Mouse (Mus musculus) kidney, postnatal 0 days (tissue): ENCODE measurements around the gene Cst11. TPM values are rescaled to one million over a fixed set of nuclear protein-coding genes. Genes with fewer than 3 reads are reported as not detected.

Source experiments
- ATAC-seq: fragments of 200-750 bp; cut with Nextera tagmentation; replicated peaks from 2 replicates; pipeline ENCODE4 v1.8.0; 2017; ENCODE audit warnings: low read depth, moderate number of reproducible peaks, moderate TSS enrichment, moderate library complexity; ENCODE audit not compliant: low FRiP score
- DNase-seq: peaks from one replicate; pipeline ENCODE4 v3.0.0-alpha.2; 2016; ENCODE audit warnings: low spot score
- H3K27ac ChIP-seq: fragments of 300-500 bp; sonication (generic); 2 replicates; pipeline ENCODE4 v1.5.1; 2014; ENCODE audit warnings: mild to moderate bottlenecking
- H3K27me3 ChIP-seq: fragments of 300-500 bp; sonication (generic); 2 replicates; pipeline ENCODE4 v1.6.1; 2014; ENCODE audit warnings: low read length, mixed read lengths; ENCODE audit not compliant: insufficient read depth
- H3K36me3 ChIP-seq: fragments of 300-500 bp; sonication (generic); 2 replicates; pipeline ENCODE4 v1.6.1; 2014; ENCODE audit warnings: low read length, mixed read lengths; ENCODE audit not compliant: insufficient read depth
- H3K4me1 ChIP-seq: fragments of 300-500 bp; sonication (generic); replicated peaks from 2 replicates; pipeline ENCODE4 v1.6.1; 2014; ENCODE audit warnings: antibody characterized with exemption, low read length, mixed read lengths; ENCODE audit not compliant: insufficient read depth
- H3K4me2 ChIP-seq: fragments of 300-500 bp; sonication (generic); 2 replicates; pipeline ENCODE4 v1.6.1; 2014; ENCODE audit warnings: mild to moderate bottlenecking, low read length, moderate library complexity, mixed read lengths
- H3K4me3 ChIP-seq: fragments of 300-500 bp; sonication (generic); replicated peaks from 2 replicates; pipeline ENCODE4 v1.5.1; 2014; ENCODE audit warnings: low read depth, low read length
- H3K9ac ChIP-seq: fragments of 300-500 bp; sonication (generic); 2 replicates; pipeline ENCODE4 v1.6.1; 2014; ENCODE audit warnings: low read depth, low read length
- H3K9me3 ChIP-seq: fragments of 300-500 bp; sonication (generic); replicated peaks from 2 replicates; pipeline ENCODE4 v1.6.1; 2016; ENCODE audit warnings: low read length, inconsistent platforms, mixed read lengths
- CTCF ChIP-seq: IDR thresholded peaks from 2 replicates; pipeline ENCODE4 v1.5.1; 2016; ENCODE audit warnings: antibody characterized with exemption, low read depth, mild to moderate bottlenecking, moderate library complexity
- WGBS: fragments of 180-500 bp; shearing (Covaris S2); extraction: QIAGEN DNeasy Blood & Tissue Kit; methylation state at CpG from one replicate; pipeline ENCODE4 v1.1.7; 2014; 5-methylcytosine and 5-hydroxymethylcytosine counted together
- polyA plus RNA-seq: library from polyadenylated mRNA; unstranded; fragments of >200 nt; fragmentation: Nextera tagmentation; extraction: Ambion mirVana; gene quantifications from 2 replicates; pipeline ENCODE4 v1.2.1, GENCODE M21; 2015

The Cst11 gene
- polyA plus RNA-seq, 1 experiment from 2014 or later, result not detected

DNA sequence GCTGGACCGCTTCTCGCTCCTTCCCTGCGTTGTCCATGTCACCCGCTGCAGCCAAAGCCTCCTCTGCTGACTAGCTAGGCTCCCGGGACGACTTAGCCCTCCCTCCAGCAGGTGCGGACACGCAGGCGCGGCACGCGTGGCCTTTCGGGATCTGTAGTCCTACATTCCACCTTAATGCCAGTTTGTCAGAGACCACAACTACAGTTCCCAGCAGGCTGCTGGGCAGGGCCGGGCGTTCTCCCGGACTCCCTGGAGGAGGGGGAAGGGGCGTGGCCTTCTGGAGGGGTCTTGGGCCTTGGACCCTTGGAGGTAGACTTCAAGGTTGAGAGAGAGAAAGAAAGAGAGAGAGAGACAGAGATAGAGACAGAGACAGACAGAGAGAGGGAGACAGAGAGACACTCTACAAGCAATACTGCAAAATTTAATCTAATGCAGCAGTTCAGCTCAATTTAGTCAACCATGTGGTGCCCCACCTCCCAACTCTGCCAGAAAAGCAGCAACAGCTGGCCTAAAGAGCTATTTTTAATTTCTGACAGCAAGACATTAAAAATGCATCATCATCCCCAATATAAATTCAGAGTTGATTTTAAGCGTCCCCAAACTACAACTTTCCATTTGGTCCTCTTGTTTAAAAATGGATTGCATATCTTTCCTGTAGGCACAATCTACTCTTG is 38.8 kb downstream of the Cst11 start, which contains the start of gene Napb:
TSS of gene Napb (minus strand) at position 141 of the 674 bp plus-strand sequence.
- DNase-seq (peak; percentile 96), ATAC-seq (peak; percentile 99)
- peak within 1 kb of the TSS; percentile 75 for H3K4me3 ChIP-seq
- peak within 1 kb of the TSS; percentile 91 for H3K4me2 ChIP-seq
- H3K4me1 ChIP-seq, result 0 out of 2 replicates have a peak, but pooled peaks cover 8% of the 10 kb centered on the region
- TF ChIP-seq CTCF, result 0 out of 2 replicates have a peak, but pooled peaks have one; percentile 4
- H3K27ac ChIP-seq, result no peak within 1 kb of the TSS
- H3K27me3 ChIP-seq, result no peaks in the 10 kb centered on the region
- 4% methylated on average over 18 of the region's 18 CpGs for WGBS
- H3K9me3 ChIP-seq, result no peaks in the 10 kb centered on the region
- no peaks in the 10 kb centered on the region for H3K36me3 ChIP-seq
- H3K9ac ChIP-seq, result peak within 1 kb of the TSS; percentile 70

DNA sequence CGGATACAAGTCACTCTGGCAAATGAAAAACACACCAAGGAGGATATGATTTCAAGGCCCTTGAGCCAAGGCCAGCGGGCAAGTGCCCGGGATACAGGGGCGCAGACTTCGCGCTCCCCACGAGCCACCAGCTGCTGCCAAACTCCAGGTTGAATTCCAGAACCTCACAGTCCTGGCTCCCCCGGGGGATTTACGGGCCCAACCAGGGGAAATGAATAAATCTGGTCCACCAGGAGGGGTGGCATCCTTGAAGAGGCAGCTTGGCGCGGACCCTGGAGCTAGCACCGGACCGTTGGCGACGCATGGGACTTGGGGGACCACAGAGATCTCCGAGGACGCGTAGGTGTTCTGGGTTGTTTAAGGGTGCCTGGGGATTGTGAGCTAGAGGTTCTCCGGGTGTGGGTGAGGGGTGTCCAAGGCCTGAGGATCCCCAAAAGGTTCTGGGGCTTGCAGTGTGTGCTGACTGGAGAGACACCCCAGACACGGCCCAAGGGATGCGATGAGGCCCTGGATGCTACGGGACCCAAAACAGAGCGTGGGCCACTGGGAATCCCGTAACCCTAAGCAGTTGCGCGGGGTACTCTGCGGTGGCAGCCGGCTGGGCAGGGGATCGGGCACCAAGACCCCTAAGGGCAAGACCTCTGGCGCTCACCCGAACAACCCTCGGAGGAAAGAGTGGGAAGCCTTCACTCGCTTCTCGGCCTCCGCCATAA is 39.5 kb downstream of the Cst11 start:
- Histone ChIP-seq H3K27ac (no peak overlapping the region), H3K4me3 (peak overlapping the region; percentile 75), H3K9ac (peak overlapping the region; percentile 70), H3K36me3 (no peaks in the 10 kb centered on the region), H3K4me2 (peak overlapping the region; percentile 91), H3K27me3 (no peaks in the 10 kb centered on the region), H3K9me3 (no peaks in the 10 kb centered on the region), H3K4me1 (0 out of 2 replicates have a peak, but pooled peaks cover 8% of the 10 kb centered on the region)
- DNase-seq, result peak; percentile 22
- ATAC-seq, result peak; percentile 82
- TF ChIP-seq CTCF, result no peak
- WGBS, result under 1% methylated on average over 34 of the region's 35 CpGs

- no peak for ATAC-seq
- 48% methylated on average over 2 of the region's 2 CpGs for WGBS
- Histone ChIP-seq H3K4me1 (no peaks in the 10 kb centered on the region), H3K9me3 (no peaks in the 10 kb centered on the region), H3K9ac (no peak overlapping the region), H3K27ac (no peak overlapping the region), H3K27me3 (no peaks in the 10 kb centered on the region), H3K4me2 (no peak overlapping the region), H3K4me3 (no peak overlapping the region), H3K36me3 (no peaks in the 10 kb centered on the region)
- DNase-seq, result peak; percentile 19
- TF ChIP-seq CTCF, result no peak
These were observed 51.9 kb downstream of the Cst11 start for GRCm38 (mm10) chr2:148719271-148719995.

Other genes starting within 250 kb of the Cst11 start
- gene Nxt1, start 98.9 kb downstream of the Cst11 start, polyA plus RNA-seq, result 75.3 and 77.2 TPM in 2 replicates
- 20.0 and 20.5 TPM in 2 replicates for gene Gzf1, start 90.5 kb downstream of the Cst11 start, polyA plus RNA-seq
- 1.3 and 1.4 TPM in 2 replicates for gene Napb, start 39.0 kb downstream of the Cst11 start, polyA plus RNA-seq
- not detected in 2 replicates for gene Cstl1, start 21.1 kb downstream of the Cst11 start, polyA plus RNA-seq
- gene 8030411F24Rik, start 10.5 kb upstream of the Cst11 start, polyA plus RNA-seq, result not detected in 2 replicates
- gene Cst12, start 17.9 kb upstream of the Cst11 start, polyA plus RNA-seq, result not detected in 2 replicates
- not detected in 2 replicates for gene Cst8, start 27.3 kb upstream of the Cst11 start, polyA plus RNA-seq
- not detected in 2 replicates for gene Cst13, start 48.6 kb upstream of the Cst11 start, polyA plus RNA-seq
- gene Cst9, start 63.6 kb upstream of the Cst11 start, polyA plus RNA-seq, result not detected in 2 replicates
- gene 9230104L09Rik, start 93.5 kb upstream of the Cst11 start, polyA plus RNA-seq, result not detected in 2 replicates
- gene Cst3, start 104.2 kb upstream of the Cst11 start, polyA plus RNA-seq, result 545 and 617 TPM in 2 replicates
- gene Gm1330, start 231.8 kb upstream of the Cst11 start, polyA plus RNA-seq, result not detected in 2 replicates
- not detected in 2 replicates for gene Gm10750, start 245.7 kb upstream of the Cst11 start, polyA plus RNA-seq